Mouse (Mus musculus) stomach, embryonic 15.5 days (tissue): ENCODE results near the gene 1700049E17Rik1. TPM values are rescaled to one million over a fixed set of nuclear protein-coding genes. Genes with fewer than 3 reads are reported as not detected.
"Not testable (repeated sequence)": the region's sequence is repeated elsewhere in the genome, so short reads cannot be mapped to it uniquely, and the experiment has no call there.

Source experiments
- ATAC-seq: fragments of 200-750 bp; cut with Nextera tagmentation; 2 replicates; pipeline ENCODE4 v1.8.0; 2017; ENCODE audit warnings: low read depth, moderate number of reproducible peaks, moderate TSS enrichment; ENCODE audit not compliant: insufficient read depth, low FRiP score
- H3K27ac ChIP-seq: fragments of 300-500 bp; sonication (generic); 2 replicates; pipeline ENCODE4 v1.5.1; 2015; ENCODE audit warnings: mild to moderate bottlenecking, inconsistent platforms
- H3K27me3 ChIP-seq: fragments of 300-500 bp; sonication (generic); replicated peaks from 2 replicates; pipeline ENCODE4 v1.6.1; 2015; ENCODE audit warnings: inconsistent platforms
- H3K36me3 ChIP-seq: fragments of 300-500 bp; sonication (generic); 2 replicates; pipeline ENCODE4 v1.6.1; 2015; ENCODE audit warnings: inconsistent platforms
- H3K4me1 ChIP-seq: fragments of 300-500 bp; sonication (generic); 2 replicates; pipeline ENCODE4 v1.6.1; 2015; ENCODE audit warnings: inconsistent platforms
- H3K4me2 ChIP-seq: fragments of 300-500 bp; sonication (generic); 2 replicates; pipeline ENCODE4 v1.6.1; 2015; ENCODE audit warnings: mild to moderate bottlenecking, inconsistent platforms
- H3K4me3 ChIP-seq: fragments of 300-500 bp; sonication (generic); replicated peaks from 2 replicates; pipeline ENCODE4 v1.5.1; 2015; ENCODE audit warnings: inconsistent platforms
- H3K9ac ChIP-seq: fragments of 300-500 bp; sonication (generic); 2 replicates; pipeline ENCODE4 v1.6.1; 2015; ENCODE audit warnings: inconsistent platforms
- H3K9me3 ChIP-seq: fragments of 300-500 bp; sonication (generic); 2 replicates; pipeline ENCODE4 v1.6.1; 2016; ENCODE audit warnings: inconsistent platforms
- WGBS: fragments of 180-500 bp; shearing (Covaris S2); methylation state at CpG from one replicate; pipeline ENCODE4 v1.1.7; 2015; 5-methylcytosine and 5-hydroxymethylcytosine counted together
- polyA plus RNA-seq: library from polyadenylated mRNA; unstranded; fragments of >200 nt; fragmentation: Nextera tagmentation; extraction: Ambion mirVana; gene quantifications from 2 replicates; pipeline ENCODE4 v1.2.1, GENCODE M21; 2015

The 1700049E17Rik1 gene
- polyA plus RNA-seq, result not detected in 2 replicates

GRCm38 (mm10) chr14:41924649-41925048, at the start of gene 1700049E17Rik1:
Gene 1700049E17Rik1, plus strand, starts transcription at chr14:41924949.
- H3K9me3 ChIP-seq, H3K36me3 ChIP-seq, H3K27ac ChIP-seq, H3K27me3 ChIP-seq, ATAC-seq, H3K9ac ChIP-seq, H3K4me2 ChIP-seq, H3K4me1 ChIP-seq, H3K4me3 ChIP-seq: not testable (repeated sequence)
- WGBS, result no CpG with 5 or more reads among the region's 1 CpGs

GRCm38 (mm10) chr14:41907190-41907589, 17.6 kb upstream of the 1700049E17Rik1 start, which contains the start of gene Gm7980:
Gene Gm7980, minus strand, starts transcription at chr14:41907290.
- not testable (repeated sequence) for H3K27me3 ChIP-seq, H3K27ac ChIP-seq, H3K4me2 ChIP-seq, H3K4me1 ChIP-seq, H3K4me3 ChIP-seq, H3K36me3 ChIP-seq, ATAC-seq, H3K9me3 ChIP-seq, H3K9ac ChIP-seq
- no CpG with 5 or more reads among the region's 2 CpGs for WGBS

GRCm38 (mm10) chr14:41943695-41944094, 18.9 kb downstream of the 1700049E17Rik1 start, which contains the start of gene 1700024B05Rik:
Gene 1700024B05Rik, plus strand, starts transcription at chr14:41943995.
- not testable (repeated sequence) for H3K4me3 ChIP-seq, ATAC-seq, H3K27me3 ChIP-seq, H3K36me3 ChIP-seq, H3K9ac ChIP-seq, H3K4me1 ChIP-seq, H3K27ac ChIP-seq, H3K4me2 ChIP-seq, H3K9me3 ChIP-seq
- 90% methylated on average over 1 of the region's 2 CpGs for WGBS

GRCm38 (mm10) chr14:41964095-41964494, 39.3 kb downstream of the 1700049E17Rik1 start:
- 62% methylated on average over 4 of the region's 4 CpGs for WGBS
- not testable (repeated sequence) for H3K9me3 ChIP-seq, ATAC-seq, H3K9ac ChIP-seq, H3K4me2 ChIP-seq, H3K36me3 ChIP-seq, H3K4me1 ChIP-seq, H3K27me3 ChIP-seq, H3K27ac ChIP-seq, H3K4me3 ChIP-seq

GRCm38 (mm10) chr14:41967827-41968226, 43.1 kb downstream of the 1700049E17Rik1 start, which contains the start of gene Gm6401:
Gene Gm6401, minus strand, starts transcription at chr14:41967927.
- not testable (repeated sequence) for H3K4me3 ChIP-seq, H3K9me3 ChIP-seq, H3K27ac ChIP-seq, H3K4me1 ChIP-seq, H3K4me2 ChIP-seq, H3K9ac ChIP-seq, H3K36me3 ChIP-seq, H3K27me3 ChIP-seq, ATAC-seq
- whole genome bisulfite sequencing, result 75% methylated on average over 1 of the region's 1 CpGs

GRCm38 (mm10) chr14:41968596-41968995, 43.8 kb downstream of the 1700049E17Rik1 start:
- not testable (repeated sequence) for H3K36me3 ChIP-seq, H3K4me2 ChIP-seq, H3K27ac ChIP-seq, H3K4me1 ChIP-seq, H3K27me3 ChIP-seq, H3K9me3 ChIP-seq, H3K4me3 ChIP-seq, ATAC-seq, H3K9ac ChIP-seq
- 60% methylated on average over 3 of the region's 3 CpGs for WGBS

Other genes with a start within 250 kb of the 1700049E17Rik1 start
- not detected in 2 replicates for gene Gm8068, start 223.1 kb upstream of the 1700049E17Rik1 start, polyA plus RNA-seq
- not detected in 2 replicates for gene Gm7929, start 174.3 kb upstream of the 1700049E17Rik1 start, polyA plus RNA-seq
- not detected in 2 replicates for gene Gm47189, start 152.5 kb upstream of the 1700049E17Rik1 start, polyA plus RNA-seq
- gene Gm7980, start 17.7 kb upstream of the 1700049E17Rik1 start, polyA plus RNA-seq, result not detected in 2 replicates
- not detected in 2 replicates for gene 1700024B05Rik, start 19.0 kb downstream of the 1700049E17Rik1 start, polyA plus RNA-seq
- not detected in 2 replicates for gene Gm6401, start 43.0 kb downstream of the 1700049E17Rik1 start, polyA plus RNA-seq
- not detected in 2 replicates for gene Gm3543, start 58.4 kb downstream of the 1700049E17Rik1 start, polyA plus RNA-seq
- not detected in 2 replicates for gene Gm7951, start 192.4 kb downstream of the 1700049E17Rik1 start, polyA plus RNA-seq
- not detected in 2 replicates for gene Gm17027, start 237.7 kb downstream of the 1700049E17Rik1 start, polyA plus RNA-seq